Mouse (Mus musculus): Measurements from ENCODE around the gene Gm128. TPM values are rescaled to one million over a fixed set of nuclear protein-coding genes. Genes with fewer than 3 reads are reported as not detected.

Gene Gm128
- polyA plus RNA-seq, 1 experiment: 0.04 TPM

DNA sequence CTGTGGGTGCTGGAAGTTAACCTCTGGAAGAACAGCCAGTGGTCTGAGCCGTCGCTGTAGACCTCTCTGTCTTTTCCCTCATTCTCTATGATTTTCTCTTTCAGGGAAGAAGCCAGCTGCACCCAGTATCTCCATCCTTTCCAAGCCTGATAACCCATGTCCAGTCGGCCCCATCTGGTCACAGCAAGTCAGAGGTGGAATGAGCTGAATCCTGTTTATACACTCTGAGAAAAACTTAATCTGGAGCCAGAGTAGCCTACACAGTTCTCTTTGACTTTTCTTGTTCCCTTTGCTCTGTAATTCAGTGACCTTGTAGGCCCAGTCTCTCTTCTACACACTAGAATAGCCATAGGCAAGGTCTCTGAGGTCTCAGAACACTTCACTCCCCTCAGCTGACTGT lies 46.1 kb upstream of the Gm128 start:
- TF ChIP-seq MYOD1 (IDR thresholded peaks at IDR 0.05; ENCODE audit: control insufficient read depth in 1 of 3, insufficient read length in 2 of 3, low read depth in 2 of 3) (no peak), TCF12 (IDR thresholded peaks at IDR 0.05; ENCODE audit: insufficient read depth, poor library complexity, severe bottlenecking) (no peak), CEBPB (IDR thresholded peaks at IDR 0.05; ENCODE audit: insufficient read depth, poor library complexity, severe bottlenecking) (no peak), TCF3 (IDR thresholded peaks at IDR 0.05; ENCODE audit: insufficient read length, low read depth) (no peak), SRF (IDR thresholded peaks at IDR 0.05; ENCODE audit: control insufficient read depth, insufficient read length, low read depth) (no peak), E2F4 (IDR thresholded peaks at IDR 0.05; ENCODE audit: insufficient read depth) (no peak)
- H3K36me3 ChIP-seq (ENCODE audit: control insufficient read depth, insufficient read depth): no peaks in the 10 kb centered on the region
- H3K4me3 ChIP-seq: no peak overlapping the region
- H3K79me2 ChIP-seq (ENCODE audit: control insufficient read depth, insufficient read depth): peaks cover 6% of the 10 kb centered on the region
- H3ac ChIP-seq (ENCODE audit: control insufficient read depth, insufficient read length): no peak overlapping the region
- no peaks in the 10 kb centered on the region for H3K27me3 ChIP-seq (ENCODE audit: control insufficient read depth, insufficient read depth, insufficient read length)
- H3K4me2 ChIP-seq (ENCODE audit: low read depth): no peak overlapping the region

DNA sequence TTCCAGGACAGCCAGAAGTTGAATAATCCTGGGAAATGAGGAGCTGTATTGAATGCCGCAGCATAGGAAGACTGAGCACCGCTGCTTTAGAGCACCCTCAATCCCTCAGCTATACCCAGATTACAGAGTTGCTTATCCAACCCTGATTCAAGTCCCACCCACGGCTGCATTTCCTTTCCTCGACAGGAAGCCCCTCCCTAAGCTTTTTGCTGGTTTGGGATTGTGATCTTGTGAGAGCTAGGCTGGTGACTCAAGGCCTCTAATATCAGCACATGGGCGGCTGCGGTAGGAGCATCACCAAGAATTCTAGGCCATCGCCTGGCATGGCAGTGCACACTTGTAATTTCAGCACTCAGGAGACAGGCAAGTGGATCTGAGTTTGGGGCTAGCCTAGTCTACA lies 45.1 kb upstream of the Gm128 start:
- TF ChIP-seq POLR2AphosphoS2 (IDR thresholded peaks at IDR 0.05; ENCODE audit: insufficient read length, low read depth) (no peak), MAX (IDR thresholded peaks at IDR 0.05; ENCODE audit: low read depth) (no peak), SRF (IDR thresholded peaks at IDR 0.05; ENCODE audit: control insufficient read depth, insufficient read length, low read depth) (no peak), E2F4 (IDR thresholded peaks at IDR 0.05; ENCODE audit: insufficient read depth) (no peak), TCF3 (IDR thresholded peaks at IDR 0.05; ENCODE audit: insufficient read length, low read depth) (no peak), POLR2A (IDR thresholded peaks at IDR 0.05; ENCODE audit: insufficient read length, low read depth) (no peak), USF1 (IDR thresholded peaks at IDR 0.05; ENCODE audit: low read depth) (no peak), REST (IDR thresholded peaks at IDR 0.05; ENCODE audit: insufficient read depth, insufficient read length) (no peak), TCF12 (IDR thresholded peaks at IDR 0.05; ENCODE audit: insufficient read depth, poor library complexity, severe bottlenecking) (no peak), CEBPB (IDR thresholded peaks at IDR 0.05; ENCODE audit: insufficient read depth, poor library complexity, severe bottlenecking) (no peak), MYOD1 (IDR thresholded peaks at IDR 0.05; ENCODE audit: control insufficient read depth in 1 of 3, insufficient read length in 2 of 3, low read depth in 2 of 3) (no peak), MYOG (IDR thresholded peaks at IDR 0.05; ENCODE audit: control insufficient read depth in 1 of 3, insufficient read depth in 1 of 3, insufficient read length in 2 of 3, low read depth in 2 of 3) (no peak)
- Histone ChIP-seq H3K36me3 (ENCODE audit: control insufficient read depth, insufficient read depth) (no peaks in the 10 kb centered on the region), H3K4me3 (no peak overlapping the region), H3K79me2 (ENCODE audit: control insufficient read depth, insufficient read depth) (peaks cover 14% of the 10 kb centered on the region), H3ac (ENCODE audit: control insufficient read depth, insufficient read length) (no peak overlapping the region), H3K4me2 (ENCODE audit: low read depth) (no peak overlapping the region), H3K27me3 (ENCODE audit: control insufficient read depth, insufficient read depth, insufficient read length) (no peaks in the 10 kb centered on the region)

GRCm38 (mm10) chr3:95286011-95286410 lies 44.6 kb upstream of the Gm128 start:
- H3K36me3 ChIP-seq (ENCODE audit: control insufficient read depth, insufficient read depth): no peaks in the 10 kb centered on the region
- no peak overlapping the region for H3ac ChIP-seq (ENCODE audit: control insufficient read depth, insufficient read length)
- no peak overlapping the region for H3K4me2 ChIP-seq (ENCODE audit: low read depth)
- H3K79me2 ChIP-seq (ENCODE audit: control insufficient read depth, insufficient read depth): peaks cover 14% of the 10 kb centered on the region
- no peaks in the 10 kb centered on the region for H3K27me3 ChIP-seq (ENCODE audit: control insufficient read depth, insufficient read depth, insufficient read length)
- no peak overlapping the region for H3K4me3 ChIP-seq
- TF ChIP-seq POLR2AphosphoS2 (IDR thresholded peaks at IDR 0.05; ENCODE audit: insufficient read length, low read depth): no peak
- TF ChIP-seq CEBPB (IDR thresholded peaks at IDR 0.05; ENCODE audit: insufficient read depth, poor library complexity, severe bottlenecking): no peak
- no peak for TF ChIP-seq MYOD1 (IDR thresholded peaks at IDR 0.05; ENCODE audit: control insufficient read depth in 1 of 3, insufficient read length in 2 of 3, low read depth in 2 of 3)
- TF ChIP-seq TCF3 (IDR thresholded peaks at IDR 0.05; ENCODE audit: insufficient read length, low read depth): no peak
- TF ChIP-seq POLR2A (IDR thresholded peaks at IDR 0.05; ENCODE audit: insufficient read length, low read depth): no peak
- no peak for TF ChIP-seq MYOG (IDR thresholded peaks at IDR 0.05; ENCODE audit: control insufficient read depth in 1 of 3, insufficient read depth in 1 of 3, insufficient read length in 2 of 3, low read depth in 2 of 3)
- TF ChIP-seq TCF12 (IDR thresholded peaks at IDR 0.05; ENCODE audit: insufficient read depth, poor library complexity, severe bottlenecking): no peak
- no peak for TF ChIP-seq MAX (IDR thresholded peaks at IDR 0.05; ENCODE audit: low read depth)
- TF ChIP-seq REST (IDR thresholded peaks at IDR 0.05; ENCODE audit: insufficient read depth, insufficient read length): no peak
- no peak for TF ChIP-seq USF1 (IDR thresholded peaks at IDR 0.05; ENCODE audit: low read depth)
- TF ChIP-seq SRF (IDR thresholded peaks at IDR 0.05; ENCODE audit: control insufficient read depth, insufficient read length, low read depth): no peak
- no peak for TF ChIP-seq E2F4 (IDR thresholded peaks at IDR 0.05; ENCODE audit: insufficient read depth)

DNA sequence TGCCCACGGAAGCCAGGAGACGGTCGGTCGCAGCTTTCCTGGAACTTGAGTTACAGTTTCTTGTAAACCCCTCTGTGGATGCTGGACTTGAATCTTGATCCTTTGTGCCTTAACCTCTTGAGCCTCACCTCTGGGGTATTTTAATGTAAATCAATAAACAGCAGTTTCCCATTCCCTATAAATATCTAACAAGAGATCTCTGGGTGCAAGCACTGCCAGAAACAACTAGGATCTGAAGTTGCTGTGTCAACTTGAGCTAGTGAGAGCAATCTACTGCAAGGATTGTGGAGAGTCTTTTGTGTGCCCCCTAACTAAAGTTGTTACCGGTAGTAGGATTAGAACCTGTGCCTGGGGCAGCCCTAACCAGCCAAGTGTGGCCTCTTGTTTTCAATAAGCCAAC lies 44.0 kb upstream of the Gm128 start:
- TF ChIP-seq USF1 (IDR thresholded peaks at IDR 0.05; ENCODE audit: low read depth) (no peak), MYOD1 (IDR thresholded peaks at IDR 0.05; ENCODE audit: control insufficient read depth in 1 of 3, insufficient read length in 2 of 3, low read depth in 2 of 3) (no peak)
- Histone ChIP-seq H3K36me3 (ENCODE audit: control insufficient read depth, insufficient read depth) (no peaks in the 10 kb centered on the region), H3K27me3 (ENCODE audit: control insufficient read depth, insufficient read depth, insufficient read length) (no peaks in the 10 kb centered on the region), H3ac (ENCODE audit: control insufficient read depth, insufficient read length) (no peak overlapping the region), H3K79me2 (ENCODE audit: control insufficient read depth, insufficient read depth) (peaks cover 14% of the 10 kb centered on the region), H3K4me3 (no peak overlapping the region), H3K4me2 (ENCODE audit: low read depth) (no peak overlapping the region)

DNA sequence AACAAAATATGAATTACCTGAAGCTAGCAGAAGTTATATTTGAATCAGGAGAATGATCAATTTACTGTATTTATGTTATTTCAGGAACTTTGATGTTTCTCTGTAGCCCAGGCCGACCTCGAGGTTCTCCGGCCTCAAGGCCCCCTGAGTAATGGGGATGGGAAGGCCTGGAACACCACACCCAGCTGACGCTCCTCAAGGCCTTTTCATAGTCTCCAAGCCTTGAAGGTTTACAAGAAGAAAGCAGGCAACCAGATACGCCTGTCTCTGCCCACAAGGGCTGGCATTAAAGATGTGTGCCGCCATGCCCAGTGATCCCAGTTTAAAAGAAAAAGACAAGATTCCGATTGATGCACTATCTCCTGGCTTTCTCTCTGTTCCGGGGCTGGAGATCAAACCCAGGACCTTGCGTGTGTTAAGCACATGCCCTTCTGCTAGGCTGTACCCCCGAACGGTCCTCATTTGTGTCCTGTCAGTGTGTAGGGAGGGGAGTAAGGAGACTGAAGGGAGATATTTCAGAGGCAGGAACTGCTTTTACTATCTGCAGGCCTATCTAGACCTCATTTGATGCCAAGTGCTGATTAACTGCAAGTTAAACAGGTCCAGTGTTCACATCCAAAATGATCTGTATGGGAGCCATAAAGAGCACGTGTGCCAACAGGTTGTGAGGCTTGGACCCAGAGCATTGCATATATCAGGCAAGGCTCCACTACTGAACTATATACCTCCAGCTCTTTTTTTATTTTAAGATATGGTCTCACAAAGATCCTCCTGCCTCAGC lies 43.3 kb upstream of the Gm128 start:
- Histone ChIP-seq H3K79me2 (ENCODE audit: control insufficient read depth, insufficient read depth) (peaks cover 14% of the 10 kb centered on the region), H3ac (ENCODE audit: control insufficient read depth, insufficient read length) (no peak overlapping the region), H3K4me3 (peak overlapping the region; percentile 84), H3K27me3 (ENCODE audit: control insufficient read depth, insufficient read depth, insufficient read length) (no peaks in the 10 kb centered on the region), H3K36me3 (ENCODE audit: control insufficient read depth, insufficient read depth) (no peaks in the 10 kb centered on the region), H3K4me2 (ENCODE audit: low read depth) (peak overlapping the region; percentile 94)
- TF ChIP-seq MAX (IDR thresholded peaks at IDR 0.05; ENCODE audit: low read depth): no peak
